Mouse (Mus musculus): ENCODE measurements at regions not wholly inside any gene's neighbourhood (a gene's known extent, or its start where the extent isn't known, plus 50 kb on each side); places are given as distances from the start of the nearest gene placed in this dataset.

- H3K9me3 ChIP-seq (ENCODE audit: low read length): no peaks in the 10 kb centered on the region
- H3K27me3 ChIP-seq (ENCODE audit: insufficient read depth, low read length): no peaks in the 10 kb centered on the region
- no peak overlapping the region for H3K4me2 ChIP-seq (replicated peaks; ENCODE audit: low read depth, low read length)
- no peak overlapping the region for H3K27ac ChIP-seq (ENCODE audit: low read length)
- no peaks in the 10 kb centered on the region for H3K36me3 ChIP-seq (ENCODE audit: insufficient read depth, low read length)
- no peak overlapping the region for H3K9ac ChIP-seq (replicated peaks; ENCODE audit: low read length)
- H3K4me1 ChIP-seq (ENCODE audit: insufficient read depth, low read length): no peaks in the 10 kb centered on the region
- H3K4me3 ChIP-seq (ENCODE audit: low read length): no peak overlapping the region
- no peak for ATAC-seq (ENCODE audit: low FRiP score, low TSS enrichment)
- WGBS: 42% methylated on average over 4 of the region's 4 CpGs
Measured at GRCm38 (mm10) chr7:123642596-123642995, 142.3 kb upstream of the Zkscan2 start.

- H3K36me3 ChIP-seq (ENCODE audit: insufficient read depth, low read length): no peaks in the 10 kb centered on the region
- H3K4me3 ChIP-seq (ENCODE audit: low read length): no peak overlapping the region
- H3K27ac ChIP-seq (ENCODE audit: low read length): no peak overlapping the region
- no peaks in the 10 kb centered on the region for H3K27me3 ChIP-seq (ENCODE audit: insufficient read depth, low read length)
- no peaks in the 10 kb centered on the region for H3K9me3 ChIP-seq (ENCODE audit: low read length)
- no peaks in the 10 kb centered on the region for H3K4me1 ChIP-seq (ENCODE audit: insufficient read depth, low read length)
- H3K9ac ChIP-seq (replicated peaks; ENCODE audit: low read length): no peak overlapping the region
- no peak for ATAC-seq (ENCODE audit: low FRiP score, low TSS enrichment)
- 42% methylated on average over 2 of the region's 2 CpGs for WGBS
- no peak overlapping the region for H3K4me2 ChIP-seq (replicated peaks; ENCODE audit: low read depth, low read length)
Measured at GRCm38 (mm10) chr7:123643426-123643825, 143.2 kb upstream of the Zkscan2 start.

DNA sequence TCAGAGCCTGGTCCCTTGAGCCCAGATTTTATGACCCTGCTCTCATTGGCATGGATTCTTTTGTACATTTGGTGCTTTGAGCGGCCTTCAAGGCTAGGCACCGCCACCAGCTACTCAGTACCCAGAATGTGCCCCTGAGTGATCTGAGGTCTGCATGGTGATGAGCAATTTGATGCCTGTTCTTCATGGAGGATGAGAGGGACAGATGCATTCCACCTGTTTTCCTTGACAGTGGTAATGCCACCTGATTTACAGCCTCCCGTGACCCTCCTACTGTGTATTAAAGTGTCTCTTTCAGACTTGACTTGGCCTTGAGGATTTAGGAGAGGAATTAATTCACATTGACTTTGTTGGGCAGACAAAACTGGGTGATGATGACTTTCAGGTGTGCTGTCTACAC is 145.3 kb upstream of the Zkscan2 start:
- H3K36me3 ChIP-seq (ENCODE audit: insufficient read depth, low read length): no peaks in the 10 kb centered on the region
- H3K4me2 ChIP-seq (replicated peaks; ENCODE audit: low read depth, low read length): no peak overlapping the region
- H3K4me3 ChIP-seq (ENCODE audit: low read length): no peak overlapping the region
- H3K9me3 ChIP-seq (ENCODE audit: low read length): no peaks in the 10 kb centered on the region
- H3K9ac ChIP-seq (replicated peaks; ENCODE audit: low read length): no peak overlapping the region
- 42% methylated on average over 3 of the region's 3 CpGs for WGBS
- H3K4me1 ChIP-seq (ENCODE audit: insufficient read depth, low read length): no peaks in the 10 kb centered on the region
- peak; percentile 59; the same call in 1 of the 2 replicates for ATAC-seq (ENCODE audit: low FRiP score, low TSS enrichment)
- no peak overlapping the region for H3K27ac ChIP-seq (ENCODE audit: low read length)
- H3K27me3 ChIP-seq (ENCODE audit: insufficient read depth, low read length): no peaks in the 10 kb centered on the region

DNA sequence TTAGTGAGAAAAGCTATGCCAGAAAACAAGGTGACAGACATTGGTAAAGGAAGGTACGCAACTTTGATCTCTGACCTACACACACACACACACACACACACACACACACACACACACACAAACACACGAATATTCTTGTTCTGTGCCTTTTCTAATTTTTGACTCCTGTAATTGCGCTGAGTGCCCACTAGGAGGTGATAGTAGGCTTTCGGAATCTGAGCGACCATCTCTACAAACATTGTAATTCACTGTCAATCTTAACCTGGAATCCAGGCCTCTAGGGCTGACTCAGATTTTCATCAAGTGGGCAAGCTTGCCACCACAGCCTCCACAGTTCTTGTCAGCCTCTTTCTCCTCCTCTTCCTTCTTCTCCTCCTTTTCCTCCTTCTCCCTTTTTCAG is 165.2 kb upstream of the Zkscan2 start:
- WGBS: 51% methylated on average over 5 of the region's 5 CpGs
- H3K9ac ChIP-seq (replicated peaks; ENCODE audit: low read length): no peak overlapping the region
- H3K27ac ChIP-seq (ENCODE audit: low read length): no peak overlapping the region
- H3K27me3 ChIP-seq (ENCODE audit: insufficient read depth, low read length): no peaks in the 10 kb centered on the region
- no peaks in the 10 kb centered on the region for H3K4me1 ChIP-seq (ENCODE audit: insufficient read depth, low read length)
- H3K4me3 ChIP-seq (ENCODE audit: low read length): no peak overlapping the region
- no peaks in the 10 kb centered on the region for H3K36me3 ChIP-seq (ENCODE audit: insufficient read depth, low read length)
- no peak for ATAC-seq (ENCODE audit: low FRiP score, low TSS enrichment)
- H3K4me2 ChIP-seq (replicated peaks; ENCODE audit: low read depth, low read length): no peak overlapping the region
- H3K9me3 ChIP-seq (ENCODE audit: low read length): 0 out of 2 replicates have a peak, but pooled peaks cover 4% of the 10 kb centered on the region

- Histone ChIP-seq H3K4me1 (ENCODE audit: insufficient read depth, low read length) (no peaks in the 10 kb centered on the region), H3K36me3 (ENCODE audit: insufficient read depth, low read length) (no peaks in the 10 kb centered on the region), H3K4me2 (replicated peaks; ENCODE audit: low read depth, low read length) (no peak overlapping the region), H3K4me3 (ENCODE audit: low read length) (no peak overlapping the region), H3K27me3 (ENCODE audit: insufficient read depth, low read length) (no peaks in the 10 kb centered on the region), H3K27ac (ENCODE audit: low read length) (no peak overlapping the region), H3K9me3 (ENCODE audit: low read length) (no peaks in the 10 kb centered on the region), H3K9ac (replicated peaks; ENCODE audit: low read length) (no peak overlapping the region)
- ATAC-seq (ENCODE audit: low FRiP score, low TSS enrichment): no peak
- WGBS: 82% methylated on average over 3 of the region's 3 CpGs
Measured at GRCm38 (mm10) chr7:123684762-123685161, 184.5 kb upstream of the Zkscan2 start.

- no peaks in the 10 kb centered on the region for H3K36me3 ChIP-seq (ENCODE audit: insufficient read depth, low read length)
- no peaks in the 10 kb centered on the region for H3K4me1 ChIP-seq (ENCODE audit: insufficient read depth, low read length)
- ATAC-seq (ENCODE audit: low FRiP score, low TSS enrichment): no peak
- H3K9ac ChIP-seq (replicated peaks; ENCODE audit: low read length): no peak overlapping the region
- no peak overlapping the region for H3K4me2 ChIP-seq (replicated peaks; ENCODE audit: low read depth, low read length)
- no peak overlapping the region for H3K27ac ChIP-seq (ENCODE audit: low read length)
- no peak overlapping the region for H3K4me3 ChIP-seq (ENCODE audit: low read length)
- WGBS: 88% methylated on average over 3 of the region's 3 CpGs
- H3K27me3 ChIP-seq (ENCODE audit: insufficient read depth, low read length): no peaks in the 10 kb centered on the region
- no peaks in the 10 kb centered on the region for H3K9me3 ChIP-seq (ENCODE audit: low read length)
Measured at GRCm38 (mm10) chr7:123686547-123686946, 186.3 kb upstream of the Zkscan2 start.

DNA sequence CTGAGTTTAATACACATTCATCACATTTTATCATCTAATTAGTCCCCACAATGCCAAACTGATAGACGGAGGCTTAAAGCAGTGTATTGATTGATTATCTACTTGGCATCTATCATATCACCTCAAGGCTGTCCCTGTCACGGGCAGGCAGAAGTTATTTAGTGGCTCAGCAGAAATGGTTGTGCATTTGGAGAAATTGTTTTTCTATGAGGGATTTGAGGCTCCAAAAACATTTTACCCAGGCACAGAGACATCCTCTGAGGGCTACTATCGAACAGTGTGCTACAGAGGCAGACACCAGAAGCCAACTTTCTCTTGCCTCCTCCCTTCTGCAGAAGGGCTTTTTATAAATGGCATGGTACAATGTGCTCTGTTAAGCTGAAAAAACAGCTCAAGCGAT is 230.8 kb upstream of the Zkscan2 start:
- H3K9me3 ChIP-seq (ENCODE audit: low read length): no peaks in the 10 kb centered on the region
- no peaks in the 10 kb centered on the region for H3K36me3 ChIP-seq (ENCODE audit: insufficient read depth, low read length)
- no peaks in the 10 kb centered on the region for H3K4me1 ChIP-seq (ENCODE audit: insufficient read depth, low read length)
- no peak overlapping the region for H3K4me3 ChIP-seq (ENCODE audit: low read length)
- 76% methylated on average over 4 of the region's 4 CpGs for WGBS
- H3K9ac ChIP-seq (replicated peaks; ENCODE audit: low read length): no peak overlapping the region
- no peak for ATAC-seq (ENCODE audit: low FRiP score, low TSS enrichment)
- H3K27me3 ChIP-seq (ENCODE audit: insufficient read depth, low read length): no peaks in the 10 kb centered on the region
- H3K4me2 ChIP-seq (replicated peaks; ENCODE audit: low read depth, low read length): no peak overlapping the region
- H3K27ac ChIP-seq (ENCODE audit: low read length): no peak overlapping the region

GRCm38 (mm10) chr7:123733061-123733460 is 232.8 kb upstream of the Zkscan2 start:
- no peak overlapping the region for H3K27ac ChIP-seq (ENCODE audit: low read length)

DNA sequence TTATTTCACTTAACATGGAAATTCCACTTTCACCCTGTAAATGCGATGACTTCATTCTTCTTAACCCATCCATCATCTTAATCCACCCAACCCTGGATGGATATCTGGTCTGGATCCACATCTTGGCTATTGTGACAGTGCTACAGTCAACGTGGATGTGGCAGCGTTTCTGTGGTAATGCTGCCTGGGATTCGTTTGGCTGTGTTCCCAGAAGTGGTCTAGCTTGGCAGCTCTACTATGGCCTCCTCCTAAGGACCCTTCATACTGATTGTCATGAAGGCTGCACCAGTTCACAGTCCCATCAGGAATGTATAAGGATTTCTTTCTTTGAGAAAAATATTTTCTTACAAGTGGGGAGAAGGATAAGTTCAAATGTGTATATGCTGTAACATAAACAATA is 234.7 kb upstream of the Hs3st4 start:
- Histone ChIP-seq H3K27me3 (ENCODE audit: insufficient read depth, low read length) (no peaks in the 10 kb centered on the region), H3K9ac (replicated peaks; ENCODE audit: low read length) (no peak overlapping the region), H3K27ac (ENCODE audit: low read length) (no peak overlapping the region), H3K4me1 (ENCODE audit: insufficient read depth, low read length) (no peaks in the 10 kb centered on the region), H3K4me3 (ENCODE audit: low read length) (no peak overlapping the region), H3K9me3 (ENCODE audit: low read length) (no peaks in the 10 kb centered on the region), H3K4me2 (replicated peaks; ENCODE audit: low read depth, low read length) (no peak overlapping the region), H3K36me3 (ENCODE audit: insufficient read depth, low read length) (no peaks in the 10 kb centered on the region)
- ATAC-seq (ENCODE audit: low FRiP score, low TSS enrichment): no peak
- 76% methylated on average over 4 of the region's 4 CpGs for WGBS

More at GRCm38 (mm10) chr7:123733061-123733460, 232.8 kb upstream of the Zkscan2 start:
- no peak overlapping the region for H3K4me2 ChIP-seq (replicated peaks; ENCODE audit: low read depth, low read length)
- no peaks in the 10 kb centered on the region for H3K36me3 ChIP-seq (ENCODE audit: insufficient read depth, low read length)
- H3K4me1 ChIP-seq (ENCODE audit: insufficient read depth, low read length): no peaks in the 10 kb centered on the region
- WGBS: 49% methylated on average over 3 of the region's 3 CpGs
- H3K9me3 ChIP-seq (ENCODE audit: low read length): no peaks in the 10 kb centered on the region
- ATAC-seq (ENCODE audit: low FRiP score, low TSS enrichment): no peak
- H3K4me3 ChIP-seq (ENCODE audit: low read length): no peak overlapping the region
- H3K27me3 ChIP-seq (ENCODE audit: insufficient read depth, low read length): no peaks in the 10 kb centered on the region
- H3K9ac ChIP-seq (replicated peaks; ENCODE audit: low read length): no peak overlapping the region

GRCm38 (mm10) chr7:123753252-123753651 is 229.4 kb upstream of the Hs3st4 start:
- Histone ChIP-seq H3K27me3 (ENCODE audit: insufficient read depth, low read length) (no peaks in the 10 kb centered on the region), H3K4me1 (ENCODE audit: insufficient read depth, low read length) (no peaks in the 10 kb centered on the region), H3K27ac (ENCODE audit: low read length) (no peak overlapping the region), H3K36me3 (ENCODE audit: insufficient read depth, low read length) (no peaks in the 10 kb centered on the region), H3K9ac (replicated peaks; ENCODE audit: low read length) (no peak overlapping the region), H3K4me2 (replicated peaks; ENCODE audit: low read depth, low read length) (no peak overlapping the region), H3K4me3 (ENCODE audit: low read length) (no peak overlapping the region), H3K9me3 (ENCODE audit: low read length) (no peaks in the 10 kb centered on the region)
- WGBS: 88% methylated on average over 3 of the region's 3 CpGs
- no peak for ATAC-seq (ENCODE audit: low FRiP score, low TSS enrichment)

DNA sequence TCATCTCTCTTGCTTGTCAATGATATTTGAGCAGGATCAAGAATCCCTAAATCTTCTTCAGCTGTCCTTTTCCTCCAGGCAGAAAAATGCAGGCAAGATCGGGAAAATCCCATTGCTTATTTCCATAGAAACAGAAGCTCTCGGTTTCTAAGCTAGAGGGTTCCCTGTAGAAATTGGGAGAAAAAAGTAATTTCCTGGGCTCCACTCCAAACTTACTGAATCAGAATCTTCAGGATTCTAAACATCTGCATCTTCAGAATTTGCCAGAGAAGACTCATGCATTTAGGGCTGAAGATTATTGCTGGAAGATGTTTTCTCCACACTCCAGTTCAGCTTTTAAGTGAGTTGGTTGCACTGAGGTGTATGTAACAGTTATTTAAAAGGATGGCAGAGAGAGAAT is 187.6 kb upstream of the Hs3st4 start:
- H3K27ac ChIP-seq (ENCODE audit: low read length): no peak overlapping the region
- H3K4me2 ChIP-seq (replicated peaks; ENCODE audit: low read depth, low read length): no peak overlapping the region
- H3K36me3 ChIP-seq (ENCODE audit: insufficient read depth, low read length): no peaks in the 10 kb centered on the region
- no peaks in the 10 kb centered on the region for H3K4me1 ChIP-seq (ENCODE audit: insufficient read depth, low read length)
- ATAC-seq (ENCODE audit: low FRiP score, low TSS enrichment): no peak
- H3K27me3 ChIP-seq (ENCODE audit: insufficient read depth, low read length): no peaks in the 10 kb centered on the region
- H3K9ac ChIP-seq (replicated peaks; ENCODE audit: low read length): no peak overlapping the region
- H3K9me3 ChIP-seq (ENCODE audit: low read length): no peaks in the 10 kb centered on the region
- no peak overlapping the region for H3K4me3 ChIP-seq (ENCODE audit: low read length)
- 67% methylated on average over 2 of the region's 2 CpGs for WGBS
